Mouse (Mus musculus) cortical plate, adult 2 months (tissue): ENCODE data around the gene Nr1i3. TPM values are rescaled to one million over a fixed set of nuclear protein-coding genes. Genes with fewer than 3 reads are reported as not detected.
A peak's percentile ranks its signal among the peaks of the same experiment; 100 is the strongest.

Experiments
- H3K27ac ChIP-seq: fragments of 200-500 bp; 2 replicates; pipeline ENCODE4 v1.5.1; 2012; ENCODE audit warnings: low read length, control low read depth, inconsistent platforms; ENCODE audit not compliant: insufficient read depth
- H3K4me1 ChIP-seq: fragments of 200-500 bp; 2 replicates; pipeline ENCODE4 v1.6.1; 2011; ENCODE audit warnings: low read length; ENCODE audit not compliant: control insufficient read depth, insufficient read depth
- H3K4me3 ChIP-seq: fragments of 200-500 bp; 2 replicates; pipeline ENCODE4 v1.5.1; 2011; ENCODE audit warnings: mild to moderate bottlenecking, low read length, control low read depth; ENCODE audit not compliant: insufficient read depth
- CTCF ChIP-seq: fragments of 200-500 bp; IDR thresholded peaks from 2 replicates; pipeline ENCODE4 v1.5.1; 2011; ENCODE audit warnings: mild to moderate bottlenecking, control low read depth, low read length; ENCODE audit not compliant: insufficient read depth; ENCODE audit errors: extremely low read depth
- POLR2A ChIP-seq: fragments of 200-500 bp; IDR thresholded peaks from 2 replicates; pipeline ENCODE4 v1.6.1; 2011; ENCODE audit warnings: mild to moderate bottlenecking, low read length, control low read depth; ENCODE audit not compliant: insufficient read depth; ENCODE audit errors: extremely low read depth
- polyA plus RNA-seq: library from polyadenylated mRNA; depleted of rRNA; stranded (reverse); fragments of >200 nt; gene quantifications from 2 replicates; pipeline ENCODE4 v1.2.3, GENCODE M21; 2012

Nr1i3 gene
- polyA plus RNA-seq, 1 experiment: 0.15 TPM

DNA sequence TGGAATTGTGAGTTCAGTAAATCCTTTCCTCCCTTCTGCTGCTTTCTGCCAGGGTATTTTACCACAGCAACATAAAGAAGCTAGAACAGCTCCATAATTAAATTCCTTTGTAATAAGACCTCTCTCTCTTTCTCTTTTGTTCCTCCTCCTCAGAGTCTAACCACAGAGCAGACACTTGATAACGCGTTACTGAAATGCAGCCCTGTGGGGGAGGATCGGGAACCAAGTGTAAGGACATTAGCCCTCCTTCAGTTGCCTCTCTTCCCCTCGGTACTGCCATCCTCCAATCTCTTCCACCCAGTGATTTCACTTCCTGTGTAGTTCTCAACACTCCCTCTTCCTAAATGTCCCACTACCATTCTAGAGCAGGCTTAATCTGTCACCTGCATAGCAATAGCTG lies 4.4 kb upstream of the Nr1i3 start:
- Histone ChIP-seq H3K4me1 (no peaks in the 10 kb centered on the region), H3K27ac (no peak overlapping the region), H3K4me3 (no peak overlapping the region)
- no peak for TF ChIP-seq POLR2A
- no peak for TF ChIP-seq CTCF

DNA sequence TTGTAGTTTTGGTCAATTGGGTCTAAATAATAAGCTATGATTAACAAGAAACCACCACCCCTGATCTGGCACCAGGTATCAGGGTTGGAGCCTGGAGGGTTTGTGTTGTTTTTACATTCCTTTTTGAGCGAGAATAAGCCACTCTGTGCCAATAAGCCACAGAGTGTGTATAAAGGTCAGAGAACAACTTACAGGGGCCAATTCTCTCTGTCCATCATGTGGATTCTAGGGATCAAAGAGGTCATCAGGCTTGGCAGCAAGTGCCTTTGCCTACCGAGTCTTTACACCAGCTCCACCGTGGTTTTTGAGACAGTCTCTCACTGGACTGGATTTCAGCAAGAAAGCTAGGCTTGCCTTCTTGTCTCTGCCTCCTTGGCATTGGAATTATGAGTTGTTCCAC lies 916 bp upstream of the Nr1i3 start:
- no peak for TF ChIP-seq POLR2A
- no peak for TF ChIP-seq CTCF
- Histone ChIP-seq H3K4me3 (no peak overlapping the region), H3K4me1 (no peaks in the 10 kb centered on the region), H3K27ac (no peak overlapping the region)

GRCm38 (mm10) chr1:171216241-171216955 lies 2.6 kb downstream of the Nr1i3 start:
- Histone ChIP-seq H3K27ac (no peak overlapping the region), H3K4me1 (no peaks in the 10 kb centered on the region), H3K4me3 (no peak overlapping the region)
- TF ChIP-seq POLR2A: no peak
- TF ChIP-seq CTCF: no peak

GRCm38 (mm10) chr1:171220871-171221270 lies 7.1 kb downstream of the Nr1i3 start:
- no peaks in the 10 kb centered on the region for H3K4me1 ChIP-seq
- no peak overlapping the region for H3K27ac ChIP-seq

GRCm38 (mm10) chr1:171221281-171222193 lies 7.8 kb downstream of the Nr1i3 start:
- no peak for TF ChIP-seq CTCF
- no peak for TF ChIP-seq POLR2A
- Histone ChIP-seq H3K4me1 (no peaks in the 10 kb centered on the region), H3K27ac (no peak overlapping the region), H3K4me3 (peak overlapping the region; percentile 46)

More at GRCm38 (mm10) chr1:171220871-171221270, 7.1 kb downstream of the Nr1i3 start:
- peak overlapping the region; percentile 46; the same call in 1 of the 2 replicates for H3K4me3 ChIP-seq
- TF ChIP-seq CTCF (peak; percentile 95), POLR2A (0 out of 2 replicates have a peak, but pooled peaks have one; percentile 14)

- TF ChIP-seq POLR2A (peak; percentile 74), CTCF (peak; percentile 38; the same call in 1 of the 2 replicates)
- Histone ChIP-seq H3K27ac (no peak within 1 kb of the TSS), H3K4me1 (no peaks in the 10 kb centered on the region), H3K4me3 (peak within 1 kb of the TSS; percentile 46)
Measured at GRCm38 (mm10) chr1:171222238-171223155, 8.7 kb downstream of the Nr1i3 start, which contains the start of gene Tomm40l. Gene Tomm40l, minus strand, starts transcription at chr1:171222514.

DNA sequence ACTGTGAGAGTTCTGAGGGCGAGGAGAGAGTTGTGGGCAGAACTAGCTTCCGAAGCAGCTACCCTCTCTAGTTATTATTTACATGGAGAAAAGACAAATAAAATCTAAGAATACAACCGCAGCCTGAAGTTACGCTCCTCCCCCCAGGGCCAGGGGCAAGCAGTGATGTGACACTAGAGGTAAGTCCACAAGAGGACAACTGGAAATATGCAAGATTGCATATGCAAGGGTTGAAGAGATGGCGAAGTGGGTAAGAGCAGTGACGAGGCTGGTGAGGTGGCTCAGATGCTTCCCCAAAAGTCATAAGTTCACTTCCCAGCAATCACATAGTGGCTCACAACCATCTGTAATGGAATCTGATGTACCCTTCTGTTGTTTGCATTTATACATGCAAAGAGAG lies 9.4 kb downstream of the Nr1i3 start:
- Histone ChIP-seq H3K27ac (no peak overlapping the region), H3K4me1 (no peaks in the 10 kb centered on the region), H3K4me3 (no peak overlapping the region)
- TF ChIP-seq CTCF (no peak), POLR2A (no peak)

GRCm38 (mm10) chr1:171223796-171224195 lies 10.0 kb downstream of the Nr1i3 start:
- TF ChIP-seq POLR2A: no peak
- no peak for TF ChIP-seq CTCF
- no peak overlapping the region for H3K27ac ChIP-seq
- H3K4me1 ChIP-seq: no peaks in the 10 kb centered on the region
- H3K4me3 ChIP-seq: no peak overlapping the region

GRCm38 (mm10) chr1:171224857-171225256 lies 11.1 kb downstream of the Nr1i3 start, which contains the start of gene Apoa2:
Gene Apoa2, plus strand, starts transcription at chr1:171225054.
- H3K4me3 ChIP-seq: no peak within 1 kb of the TSS
- H3K4me1 ChIP-seq: no peaks in the 10 kb centered on the region
- TF ChIP-seq POLR2A: no peak
- no peak for TF ChIP-seq CTCF
- H3K27ac ChIP-seq: no peak within 1 kb of the TSS
